Mouse (Mus musculus): ENCODE measurements at regions not wholly inside any gene's neighbourhood (a gene's known extent, or its start where the extent isn't known, plus 50 kb on each side); places are given as distances from the start of the nearest gene placed in this dataset.

DNA sequence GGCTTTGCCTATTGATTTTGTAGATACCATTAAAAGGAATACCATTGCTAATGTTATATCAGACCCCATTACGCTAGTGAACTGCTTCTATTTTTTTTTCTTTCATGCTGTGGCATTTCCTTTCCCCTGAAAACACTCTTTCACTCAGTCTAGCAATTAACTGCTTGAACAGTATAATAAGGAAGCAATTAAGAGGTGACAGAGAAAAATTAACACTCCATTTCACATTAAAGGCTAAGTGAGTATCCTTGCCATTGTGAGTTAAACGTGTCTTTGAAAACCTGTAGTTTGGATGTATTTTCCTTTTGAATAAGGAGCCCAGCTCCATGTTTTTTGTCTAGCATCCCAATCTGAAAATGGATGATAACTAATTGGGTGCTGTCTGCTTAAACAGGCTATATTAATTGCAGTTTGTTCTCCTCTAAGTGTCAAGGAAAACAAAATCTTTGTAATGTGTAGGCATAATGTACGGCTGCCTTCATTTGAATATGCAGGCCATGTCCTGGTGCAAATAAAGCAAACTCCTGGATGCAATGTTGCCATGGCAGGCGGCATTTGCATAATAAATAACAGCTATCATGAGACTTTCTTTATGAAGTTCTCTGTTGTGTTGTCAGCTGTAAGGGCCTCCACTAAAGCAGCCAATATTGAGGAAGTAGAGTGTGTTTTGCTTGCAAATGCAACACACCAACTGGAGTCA, 423.3 kb downstream of the Zic3 start:
- H3K36me3 ChIP-seq (ENCODE audit: control insufficient read depth, insufficient read depth, low read length) = no peaks in the 10 kb centered on the region
- H3K4me3 ChIP-seq (ENCODE audit: low read depth, low read length) = no peak overlapping the region
- H3K27ac ChIP-seq (replicated peaks; ENCODE audit: low read depth, low read length) = no peak overlapping the region
- H3K27me3 ChIP-seq (ENCODE audit: control insufficient read depth, insufficient read depth, low read length) = no peaks in the 10 kb centered on the region
- H3K9me3 ChIP-seq (ENCODE audit: control insufficient read depth, low read length) = no peaks in the 10 kb centered on the region
- H3K4me1 ChIP-seq (ENCODE audit: control insufficient read depth, insufficient read depth, low read length) = no peaks in the 10 kb centered on the region
- 54% methylated on average over 4 of the region's 4 CpGs for WGBS
- no peak overlapping the region for H3K9ac ChIP-seq (ENCODE audit: low read length)
- H3K4me2 ChIP-seq (ENCODE audit: low read depth, severe bottlenecking) = no peak overlapping the region
- ATAC-seq (ENCODE audit: insufficient number of reproducible peaks, low FRiP score, low TSS enrichment, low read depth) = no peak
- DNase-seq (ENCODE audit: low spot score) = no peak

GRCm38 (mm10) chrX:58447605-58448004, 425.1 kb downstream of the Zic3 start:
- DNase-seq (ENCODE audit: low spot score) (peak; percentile 28), ATAC-seq (ENCODE audit: insufficient number of reproducible peaks, low FRiP score, low TSS enrichment, low read depth) (no peak)
- Histone ChIP-seq H3K9ac (ENCODE audit: low read length) (no peak overlapping the region), H3K27ac (replicated peaks; ENCODE audit: low read depth, low read length) (no peak overlapping the region), H3K4me2 (ENCODE audit: low read depth, severe bottlenecking) (no peak overlapping the region), H3K36me3 (ENCODE audit: control insufficient read depth, insufficient read depth, low read length) (no peaks in the 10 kb centered on the region), H3K4me1 (ENCODE audit: control insufficient read depth, insufficient read depth, low read length) (no peaks in the 10 kb centered on the region), H3K27me3 (ENCODE audit: control insufficient read depth, insufficient read depth, low read length) (no peaks in the 10 kb centered on the region), H3K4me3 (ENCODE audit: low read depth, low read length) (no peak overlapping the region), H3K9me3 (ENCODE audit: control insufficient read depth, low read length) (no peaks in the 10 kb centered on the region)
- 33% methylated on average over 6 of the region's 6 CpGs for WGBS

GRCm38 (mm10) chrX:58469683-58470082, 439.5 kb upstream of the 4930550L24Rik start:
- H3K36me3 ChIP-seq (ENCODE audit: control insufficient read depth, insufficient read depth, low read length) = no peaks in the 10 kb centered on the region
- no peak overlapping the region for H3K27ac ChIP-seq (replicated peaks; ENCODE audit: low read depth, low read length)
- no peaks in the 10 kb centered on the region for H3K9me3 ChIP-seq (ENCODE audit: control insufficient read depth, low read length)
- ATAC-seq (ENCODE audit: insufficient number of reproducible peaks, low FRiP score, low TSS enrichment, low read depth) (no peak), DNase-seq (ENCODE audit: low spot score) (no peak)
- no peak overlapping the region for H3K9ac ChIP-seq (ENCODE audit: low read length)
- H3K4me2 ChIP-seq (ENCODE audit: low read depth, severe bottlenecking) = no peak overlapping the region
- H3K4me3 ChIP-seq (ENCODE audit: low read depth, low read length) = no peak overlapping the region
- H3K27me3 ChIP-seq (ENCODE audit: control insufficient read depth, insufficient read depth, low read length) = no peaks in the 10 kb centered on the region
- H3K4me1 ChIP-seq (ENCODE audit: control insufficient read depth, insufficient read depth, low read length) = no peaks in the 10 kb centered on the region
- WGBS = 84% methylated on average over 6 of the region's 6 CpGs

GRCm38 (mm10) chrX:58470986-58471385, 438.2 kb upstream of the 4930550L24Rik start:
- Histone ChIP-seq H3K36me3 (ENCODE audit: control insufficient read depth, insufficient read depth, low read length) (no peaks in the 10 kb centered on the region), H3K4me3 (ENCODE audit: low read depth, low read length) (no peak overlapping the region), H3K4me2 (ENCODE audit: low read depth, severe bottlenecking) (no peak overlapping the region), H3K9ac (ENCODE audit: low read length) (no peak overlapping the region), H3K9me3 (ENCODE audit: control insufficient read depth, low read length) (no peaks in the 10 kb centered on the region), H3K4me1 (ENCODE audit: control insufficient read depth, insufficient read depth, low read length) (no peaks in the 10 kb centered on the region), H3K27ac (replicated peaks; ENCODE audit: low read depth, low read length) (no peak overlapping the region), H3K27me3 (ENCODE audit: control insufficient read depth, insufficient read depth, low read length) (no peaks in the 10 kb centered on the region)
- WGBS = 47% methylated on average over 1 of the region's 1 CpGs
- DNase-seq (ENCODE audit: low spot score) = no peak
- ATAC-seq (ENCODE audit: insufficient number of reproducible peaks, low FRiP score, low TSS enrichment, low read depth) = no peak

- ATAC-seq (ENCODE audit: insufficient number of reproducible peaks, low FRiP score, low TSS enrichment, low read depth) (no peak), DNase-seq (ENCODE audit: low spot score) (no peak)
- Histone ChIP-seq H3K27me3 (ENCODE audit: control insufficient read depth, insufficient read depth, low read length) (no peaks in the 10 kb centered on the region), H3K27ac (replicated peaks; ENCODE audit: low read depth, low read length) (no peak overlapping the region), H3K36me3 (ENCODE audit: control insufficient read depth, insufficient read depth, low read length) (no peaks in the 10 kb centered on the region), H3K4me2 (ENCODE audit: low read depth, severe bottlenecking) (no peak overlapping the region), H3K9me3 (ENCODE audit: control insufficient read depth, low read length) (no peaks in the 10 kb centered on the region), H3K4me3 (ENCODE audit: low read depth, low read length) (no peak overlapping the region), H3K4me1 (ENCODE audit: control insufficient read depth, insufficient read depth, low read length) (no peaks in the 10 kb centered on the region), H3K9ac (ENCODE audit: low read length) (no peak overlapping the region)
- WGBS = 14% methylated on average over 2 of the region's 2 CpGs
Measured at GRCm38 (mm10) chrX:58490861-58491260, 418.3 kb upstream of the 4930550L24Rik start.

DNA sequence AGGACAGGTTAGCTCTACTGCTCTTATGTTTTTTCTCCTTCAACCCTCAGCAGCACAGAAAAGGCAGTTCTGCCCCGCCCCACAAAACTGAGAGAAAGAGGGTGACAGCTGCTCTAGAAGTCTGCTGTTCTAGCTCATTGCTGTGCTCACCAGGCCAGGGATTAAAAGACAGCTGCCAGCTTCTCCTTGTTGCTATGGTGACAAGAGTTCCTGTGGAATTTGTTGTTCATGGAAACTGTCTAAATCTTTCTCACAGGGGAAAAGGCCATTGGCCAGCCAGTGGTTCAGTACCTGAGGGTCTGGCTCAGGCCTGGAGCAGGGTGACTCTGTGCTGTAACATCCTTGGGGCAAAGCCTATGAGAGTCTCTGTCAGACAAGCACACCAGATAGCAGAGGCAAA, 405.6 kb upstream of the 4930550L24Rik start:
- Histone ChIP-seq H3K27ac (replicated peaks; ENCODE audit: low read depth, low read length) (no peak overlapping the region), H3K9ac (ENCODE audit: low read length) (no peak overlapping the region), H3K36me3 (ENCODE audit: control insufficient read depth, insufficient read depth, low read length) (no peaks in the 10 kb centered on the region), H3K4me1 (ENCODE audit: control insufficient read depth, insufficient read depth, low read length) (no peaks in the 10 kb centered on the region), H3K9me3 (ENCODE audit: control insufficient read depth, low read length) (no peaks in the 10 kb centered on the region), H3K4me2 (ENCODE audit: low read depth, severe bottlenecking) (no peak overlapping the region), H3K27me3 (ENCODE audit: control insufficient read depth, insufficient read depth, low read length) (no peaks in the 10 kb centered on the region), H3K4me3 (ENCODE audit: low read depth, low read length) (no peak overlapping the region)
- DNase-seq (ENCODE audit: low spot score) (no peak), ATAC-seq (ENCODE audit: insufficient number of reproducible peaks, low FRiP score, low TSS enrichment, low read depth) (no peak)
- 72% methylated on average over 1 of the region's 1 CpGs for WGBS

DNA sequence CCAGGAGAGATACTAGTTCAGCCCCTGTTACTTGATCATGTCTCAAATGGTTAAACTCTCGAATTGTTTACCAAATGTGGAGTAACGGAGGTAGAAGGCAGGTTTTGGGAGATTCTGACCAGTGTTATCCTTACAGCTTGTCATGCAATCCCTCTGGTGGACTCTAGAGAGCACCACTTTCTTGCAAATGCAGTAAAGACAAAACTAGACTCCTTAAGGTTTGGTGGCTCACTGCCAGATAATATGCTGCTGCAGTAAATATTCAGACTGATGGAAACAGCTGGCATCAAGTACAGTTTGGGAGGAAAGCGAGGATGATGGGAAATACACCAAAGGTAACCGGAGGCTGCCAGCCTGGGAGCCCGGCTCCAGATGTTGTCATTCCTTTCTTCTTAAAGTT, 394.2 kb upstream of the 4930550L24Rik start:
- H3K36me3 ChIP-seq (ENCODE audit: control insufficient read depth, insufficient read depth, low read length) = no peaks in the 10 kb centered on the region
- no peak overlapping the region for H3K27ac ChIP-seq (replicated peaks; ENCODE audit: low read depth, low read length)
- no peaks in the 10 kb centered on the region for H3K9me3 ChIP-seq (ENCODE audit: control insufficient read depth, low read length)
- H3K9ac ChIP-seq (ENCODE audit: low read length) = no peak overlapping the region
- no peak overlapping the region for H3K4me2 ChIP-seq (ENCODE audit: low read depth, severe bottlenecking)
- no peak overlapping the region for H3K4me3 ChIP-seq (ENCODE audit: low read depth, low read length)
- WGBS = 63% methylated on average over 5 of the region's 5 CpGs
- peak; percentile 20 for DNase-seq (ENCODE audit: low spot score)
- no peaks in the 10 kb centered on the region for H3K4me1 ChIP-seq (ENCODE audit: control insufficient read depth, insufficient read depth, low read length)
- ATAC-seq (ENCODE audit: insufficient number of reproducible peaks, low FRiP score, low TSS enrichment, low read depth) = no peak
- H3K27me3 ChIP-seq (ENCODE audit: control insufficient read depth, insufficient read depth, low read length) = no peaks in the 10 kb centered on the region
